Mouse (Mus musculus) cerebellum, adult 2 months (tissue): ENCODE data around the gene Ptprz1.

Experiments
- CTCF ChIP-seq: fragments of 200-500 bp; IDR thresholded peaks from 2 replicates; pipeline ENCODE4 v1.5.1; 2011; ENCODE audit warnings: low read depth, mild to moderate bottlenecking, control low read depth, low read length, moderate library complexity, borderline replicate concordance; ENCODE audit not compliant: insufficient read depth
- POLR2A ChIP-seq: fragments of 200-500 bp; IDR thresholded peaks from 2 replicates; pipeline ENCODE4 v1.6.1; 2011; ENCODE audit warnings: low read length, control low read depth, borderline replicate concordance; ENCODE audit not compliant: insufficient read depth

- no peak for TF ChIP-seq CTCF
- no peak for TF ChIP-seq POLR2A
Measured at GRCm38 (mm10) chr6:22968073-22968472, 92.8 kb downstream of the Ptprz1 start.
